Mouse (Mus musculus): Measurements from ENCODE around the gene AC141477.1. TPM values are rescaled to one million over a fixed set of nuclear protein-coding genes. Genes with fewer than 3 reads are reported as not detected.
A peak's percentile ranks its signal among the peaks of the same experiment; 100 is the strongest.

The AC141477.1 gene
- polyA plus RNA-seq, 1 experiment from 2014 or later = not detected

DNA sequence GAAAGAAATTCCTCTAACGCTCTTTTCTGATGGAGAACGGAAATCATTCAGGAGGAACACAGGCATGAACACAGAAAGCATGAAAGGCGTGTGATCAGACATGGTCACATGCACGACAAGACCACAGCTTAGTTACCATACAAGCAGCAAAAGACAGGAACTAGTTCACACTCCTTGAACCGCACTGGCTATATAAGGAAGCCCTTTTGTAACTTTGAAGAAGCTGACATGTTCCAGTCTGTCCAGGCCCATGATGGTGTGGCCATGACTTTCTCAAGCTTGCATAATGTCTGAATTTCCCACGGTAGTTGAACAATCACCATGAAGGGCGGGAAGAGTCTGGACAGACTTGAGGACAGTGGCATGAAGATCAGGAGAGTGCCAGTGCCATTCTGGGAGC lies 14.6 kb downstream of the AC141477.1 start:
- Histone ChIP-seq H3K27me3 (replicated peaks; ENCODE audit: insufficient read depth, low read length) (no peaks in the 10 kb centered on the region), H3K4me2 (replicated peaks; ENCODE audit: low read depth, low read length) (no peak overlapping the region), H3K27ac (ENCODE audit: low read length) (no peak overlapping the region), H3K4me1 (ENCODE audit: insufficient read depth, low read depth, low read length) (no peaks in the 10 kb centered on the region), H3K9ac (replicated peaks; ENCODE audit: low read depth) (no peak overlapping the region), H3K36me3 (ENCODE audit: insufficient read depth, low read length) (peaks cover 55% of the 10 kb centered on the region), H3K4me3 (ENCODE audit: low read depth, low read length) (no peak overlapping the region), H3K9me3 (ENCODE audit: low read length) (no peaks in the 10 kb centered on the region)
- WGBS = 90% methylated on average over 7 of the region's 7 CpGs
- ATAC-seq (no peak), DNase-seq (ENCODE audit: low spot score) (peak; percentile 13)
- no peak for TF ChIP-seq CTCF (IDR thresholded peaks at IDR 0.05)
- no peak for TF ChIP-seq EP300 (IDR thresholded peaks at IDR 0.05)

DNA sequence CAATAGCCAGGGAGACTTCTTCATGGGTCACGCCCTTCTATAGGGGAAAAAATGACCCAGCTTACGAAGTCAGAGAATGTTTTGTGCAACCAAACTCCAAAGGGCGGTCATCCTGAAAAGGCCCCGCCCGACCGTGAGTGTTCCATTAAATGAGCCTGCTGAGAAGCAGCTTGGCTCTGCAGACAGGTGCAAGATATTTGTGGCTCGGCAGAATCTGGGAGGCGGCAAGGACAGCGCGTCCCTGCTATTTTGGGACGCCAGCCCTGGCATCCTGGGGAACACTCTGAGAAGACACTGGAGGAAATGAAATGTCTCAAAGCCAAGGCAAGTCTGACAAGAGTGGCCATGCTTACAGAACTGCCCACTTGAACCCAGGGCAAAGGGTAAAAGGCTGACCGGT lies 23.4 kb downstream of the AC141477.1 start:
- Histone ChIP-seq H3K9me3 (ENCODE audit: low read length) (no peaks in the 10 kb centered on the region), H3K27me3 (replicated peaks; ENCODE audit: insufficient read depth, low read length) (no peaks in the 10 kb centered on the region), H3K9ac (replicated peaks; ENCODE audit: low read depth) (no peak overlapping the region), H3K4me3 (ENCODE audit: low read depth, low read length) (no peak overlapping the region), H3K4me2 (replicated peaks; ENCODE audit: low read depth, low read length) (no peak overlapping the region), H3K36me3 (ENCODE audit: insufficient read depth, low read length) (peaks cover 67% of the 10 kb centered on the region), H3K4me1 (ENCODE audit: insufficient read depth, low read depth, low read length) (no peaks in the 10 kb centered on the region), H3K27ac (ENCODE audit: low read length) (no peak overlapping the region)
- WGBS = 89% methylated on average over 12 of the region's 12 CpGs
- no peak for DNase-seq (ENCODE audit: low spot score)
- TF ChIP-seq CTCF (IDR thresholded peaks at IDR 0.05) = no peak
- TF ChIP-seq EP300 (IDR thresholded peaks at IDR 0.05) = no peak
- ATAC-seq = no peak

DNA sequence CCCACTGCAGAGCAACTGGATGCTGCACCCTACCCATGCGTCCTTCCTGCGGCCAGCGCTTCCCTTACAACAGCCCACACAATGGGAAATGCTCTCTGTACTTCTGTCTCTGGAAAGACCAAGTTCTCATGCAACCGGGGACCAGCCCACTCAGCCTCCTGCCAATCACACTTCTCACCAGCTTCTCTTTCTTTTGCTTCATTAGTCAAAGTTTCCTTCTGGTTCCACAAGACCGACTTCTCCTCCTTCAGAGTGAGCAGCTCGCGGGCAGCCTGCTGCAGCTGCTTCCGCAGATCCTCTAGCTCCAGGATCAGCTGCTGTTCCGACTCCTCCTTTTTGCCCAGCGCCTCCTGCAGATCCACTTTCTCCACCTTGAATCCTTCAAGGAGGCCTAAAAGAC lies 31.7 kb downstream of the AC141477.1 start:
- no peak overlapping the region for H3K27ac ChIP-seq (ENCODE audit: low read length)
- H3K4me1 ChIP-seq (ENCODE audit: insufficient read depth, low read depth, low read length) = no peaks in the 10 kb centered on the region
- no peak overlapping the region for H3K4me2 ChIP-seq (replicated peaks; ENCODE audit: low read depth, low read length)
- H3K4me3 ChIP-seq (ENCODE audit: low read depth, low read length) = no peak overlapping the region
- 94% methylated on average over 10 of the region's 10 CpGs for WGBS
- TF ChIP-seq EP300 (IDR thresholded peaks at IDR 0.05) = no peak
- TF ChIP-seq CTCF (IDR thresholded peaks at IDR 0.05) = no peak
- peaks cover 69% of the 10 kb centered on the region for H3K36me3 ChIP-seq (ENCODE audit: insufficient read depth, low read length)
- DNase-seq (ENCODE audit: low spot score) (no peak), ATAC-seq (no peak)
- no peaks in the 10 kb centered on the region for H3K27me3 ChIP-seq (replicated peaks; ENCODE audit: insufficient read depth, low read length)
- no peaks in the 10 kb centered on the region for H3K9me3 ChIP-seq (ENCODE audit: low read length)
- H3K9ac ChIP-seq (replicated peaks; ENCODE audit: low read depth) = no peak overlapping the region

DNA sequence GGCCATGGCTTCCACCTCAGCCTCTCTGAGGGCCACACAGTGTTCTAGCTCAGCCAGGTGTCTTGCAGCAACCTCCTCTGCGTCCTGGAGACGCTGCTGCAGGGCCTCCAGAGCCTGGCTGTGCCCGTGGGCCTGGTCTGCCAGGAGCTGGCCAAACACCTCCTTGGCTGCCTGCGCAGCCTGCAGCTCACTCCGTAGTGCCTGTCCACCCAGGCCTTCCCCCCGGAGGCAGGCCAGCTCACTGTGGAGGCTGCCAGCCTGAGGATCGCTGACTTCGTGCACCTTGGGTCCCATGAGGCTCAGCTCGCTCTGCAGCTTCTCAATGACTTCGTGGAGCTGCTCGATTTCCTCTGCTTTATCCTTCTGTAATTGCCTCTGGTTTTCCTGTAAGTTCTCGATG lies 47.6 kb downstream of the AC141477.1 start:
- H3K9me3 ChIP-seq (ENCODE audit: low read length) = no peaks in the 10 kb centered on the region
- DNase-seq (ENCODE audit: low spot score) = no peak
- no peaks in the 10 kb centered on the region for H3K4me1 ChIP-seq (ENCODE audit: insufficient read depth, low read depth, low read length)
- no peak overlapping the region for H3K27ac ChIP-seq (ENCODE audit: low read length)
- TF ChIP-seq EP300 (IDR thresholded peaks at IDR 0.05) = no peak
- no peak for TF ChIP-seq CTCF (IDR thresholded peaks at IDR 0.05)
- 91% methylated on average over 12 of the region's 12 CpGs for WGBS
- no peak overlapping the region for H3K9ac ChIP-seq (replicated peaks; ENCODE audit: low read depth)
- peaks cover 35% of the 10 kb centered on the region for H3K36me3 ChIP-seq (ENCODE audit: insufficient read depth, low read length)
- H3K4me2 ChIP-seq (replicated peaks; ENCODE audit: low read depth, low read length) = no peak overlapping the region
- no peak overlapping the region for H3K4me3 ChIP-seq (ENCODE audit: low read depth, low read length)
- H3K27me3 ChIP-seq (replicated peaks; ENCODE audit: insufficient read depth, low read length) = no peaks in the 10 kb centered on the region
- ATAC-seq = no peak

DNA sequence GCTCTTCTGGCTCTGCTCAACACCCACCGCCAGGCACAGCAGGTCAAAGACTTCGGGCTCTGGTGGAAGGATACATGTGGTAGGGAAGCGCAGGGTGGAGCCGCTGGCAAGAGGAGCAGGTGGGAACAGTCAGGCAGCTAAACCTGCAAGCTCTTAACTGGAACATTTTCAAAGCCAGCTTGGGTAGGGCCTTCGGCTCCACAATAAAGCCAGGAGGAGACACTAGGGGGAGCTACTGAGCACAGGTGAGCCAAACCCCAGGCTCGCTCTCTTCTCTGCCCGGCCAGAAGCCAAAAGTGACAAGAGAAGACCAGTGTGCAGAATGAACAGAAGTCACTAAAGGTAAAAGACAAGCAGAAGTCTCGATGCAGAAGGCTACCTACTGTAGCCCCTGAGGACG lies 48.5 kb downstream of the AC141477.1 start:
- Histone ChIP-seq H3K9me3 (ENCODE audit: low read length) (no peaks in the 10 kb centered on the region), H3K27me3 (replicated peaks; ENCODE audit: insufficient read depth, low read length) (no peaks in the 10 kb centered on the region), H3K4me3 (ENCODE audit: low read depth, low read length) (no peak overlapping the region), H3K27ac (ENCODE audit: low read length) (no peak overlapping the region), H3K9ac (replicated peaks; ENCODE audit: low read depth) (no peak overlapping the region), H3K36me3 (ENCODE audit: insufficient read depth, low read length) (peaks cover 32% of the 10 kb centered on the region), H3K4me1 (ENCODE audit: insufficient read depth, low read depth, low read length) (no peaks in the 10 kb centered on the region), H3K4me2 (replicated peaks; ENCODE audit: low read depth, low read length) (no peak overlapping the region)
- TF ChIP-seq EP300 (IDR thresholded peaks at IDR 0.05) (no peak), CTCF (IDR thresholded peaks at IDR 0.05) (peak; percentile 53)
- 77% methylated on average over 9 of the region's 9 CpGs for WGBS
- ATAC-seq (no peak), DNase-seq (ENCODE audit: low spot score) (no peak)

DNA sequence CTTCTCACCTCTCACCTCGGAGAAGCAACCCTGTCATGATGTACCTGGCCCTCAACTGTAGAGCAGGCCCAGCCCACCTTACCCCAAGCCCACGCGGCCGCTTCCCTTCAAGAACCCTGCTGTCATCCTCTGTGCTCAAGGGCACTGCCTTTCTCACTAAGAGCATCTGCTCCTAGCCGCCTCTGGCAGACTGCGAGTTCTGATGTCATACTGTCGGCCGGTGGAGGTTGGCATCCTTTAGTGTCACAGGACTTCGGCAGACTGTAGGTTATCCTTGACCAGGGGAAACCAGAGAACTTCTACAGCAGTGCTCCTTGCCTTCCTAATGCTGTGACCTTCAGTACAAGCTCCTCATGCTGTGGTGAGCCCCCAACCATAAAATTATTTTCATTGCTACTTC lies 49.1 kb downstream of the AC141477.1 start:
- Histone ChIP-seq H3K4me2 (replicated peaks; ENCODE audit: low read depth, low read length) (no peak overlapping the region), H3K9ac (replicated peaks; ENCODE audit: low read depth) (no peak overlapping the region), H3K27me3 (replicated peaks; ENCODE audit: insufficient read depth, low read length) (no peaks in the 10 kb centered on the region), H3K4me3 (ENCODE audit: low read depth, low read length) (no peak overlapping the region), H3K4me1 (ENCODE audit: insufficient read depth, low read depth, low read length) (no peaks in the 10 kb centered on the region), H3K36me3 (ENCODE audit: insufficient read depth, low read length) (peaks cover 28% of the 10 kb centered on the region), H3K27ac (ENCODE audit: low read length) (no peak overlapping the region), H3K9me3 (ENCODE audit: low read length) (no peaks in the 10 kb centered on the region)
- DNase-seq (ENCODE audit: low spot score) = no peak
- TF ChIP-seq CTCF (IDR thresholded peaks at IDR 0.05) (no peak), EP300 (IDR thresholded peaks at IDR 0.05) (no peak)
- 94% methylated on average over 7 of the region's 9 CpGs for WGBS
- no peak for ATAC-seq

Other genes starting within 250 kb of the AC141477.1 start
- 50.8 and 58.8 TPM in 2 replicates for gene Prmt2, start 202.6 kb downstream of the AC141477.1 start, polyA plus RNA-seq (2015; fragmentation: Nextera tagmentation; extraction: Ambion mirVana)
- gene S100b, start 186.6 kb downstream of the AC141477.1 start, polyA plus RNA-seq (2015; fragmentation: Nextera tagmentation; extraction: Ambion mirVana) = 1.3 and 1.9 TPM in 2 replicates
- 7.2 and 8.1 TPM in 2 replicates for gene Dip2a, start 95.2 kb downstream of the AC141477.1 start, polyA plus RNA-seq (2015; fragmentation: Nextera tagmentation; extraction: Ambion mirVana)
- 16.7 and 18.5 TPM in 2 replicates for gene Pcnt, start 2.3 kb upstream of the AC141477.1 start, polyA plus RNA-seq (2015; fragmentation: Nextera tagmentation; extraction: Ambion mirVana)
- gene 2610028H24Rik, start 8.6 kb upstream of the AC141477.1 start, polyA plus RNA-seq (2015; fragmentation: Nextera tagmentation; extraction: Ambion mirVana) = 30.3 and 32.3 TPM in 2 replicates
- gene Mcm3ap, start 28.5 kb upstream of the AC141477.1 start, polyA plus RNA-seq (2015; fragmentation: Nextera tagmentation; extraction: Ambion mirVana) = 41.9 and 46.0 TPM in 2 replicates
- 5.4 and 5.9 TPM in 2 replicates for gene Ybey, start 28.7 kb upstream of the AC141477.1 start, polyA plus RNA-seq (2015; fragmentation: Nextera tagmentation; extraction: Ambion mirVana)
- 19.4 and 22.3 TPM in 2 replicates for gene Lss, start 91.1 kb upstream of the AC141477.1 start, polyA plus RNA-seq (2015; fragmentation: Nextera tagmentation; extraction: Ambion mirVana)
- not detected in 2 replicates for gene Spatc1l, start 121.8 kb upstream of the AC141477.1 start, polyA plus RNA-seq (2015; fragmentation: Nextera tagmentation; extraction: Ambion mirVana)
- 0.07 and 0.14 TPM in 2 replicates for gene Ftcd, start 135.2 kb upstream of the AC141477.1 start, polyA plus RNA-seq (2015; fragmentation: Nextera tagmentation; extraction: Ambion mirVana)
- gene Col6a2, start 183.2 kb upstream of the AC141477.1 start, polyA plus RNA-seq (2015; fragmentation: Nextera tagmentation; extraction: Ambion mirVana) = 242 and 272 TPM in 2 replicates